Mouse (Mus musculus) heart, adult 2 months (tissue): Measurements from ENCODE around the gene Gm10645. TPM values are rescaled to one million over a fixed set of nuclear protein-coding genes. Genes with fewer than 3 reads are reported as not detected.

Experiments
- DNase-seq, 2 experiments: peaks; one replicate each; pipeline ENCODE4 v3.0.0; 2021
- H3K27ac ChIP-seq: fragments of 200-600 bp; 2 replicates; pipeline ENCODE4 v1.8.1; 2022
- H3K27me3 ChIP-seq: fragments of 200-500 bp; 2 replicates; pipeline ENCODE4 v1.6.1; 2012; ENCODE audit warnings: mild to moderate bottlenecking, low read length, inconsistent platforms, mixed read lengths; ENCODE audit not compliant: control insufficient read depth, insufficient read depth
- H3K36me3 ChIP-seq: fragments of 200-500 bp; 2 replicates; pipeline ENCODE4 v1.6.1; 2012; ENCODE audit warnings: low read length, inconsistent platforms; ENCODE audit not compliant: control insufficient read depth, insufficient read depth
- H3K4me1 ChIP-seq: fragments of 200-500 bp; 2 replicates; pipeline ENCODE4 v1.6.1; 2011; ENCODE audit warnings: low read length; ENCODE audit not compliant: control insufficient read depth, insufficient read depth
- H3K4me3 ChIP-seq: fragments of 200-600 bp; 2 replicates; pipeline ENCODE4 v1.8.1; 2022
- H3K79me2 ChIP-seq: fragments of 200-500 bp; replicated peaks from 2 replicates; pipeline ENCODE4 v1.6.1; 2012; ENCODE audit warnings: mild to moderate bottlenecking, inconsistent platforms, low read length, moderate library complexity, mixed read lengths; ENCODE audit not compliant: control insufficient read depth, insufficient read depth
- H3K9ac ChIP-seq: fragments of 200-500 bp; 2 replicates; pipeline ENCODE4 v1.6.1; 2012; ENCODE audit warnings: low read depth, mild to moderate bottlenecking, control low read depth, inconsistent platforms, low read length, mixed read lengths
- CTCF ChIP-seq: fragments of 200-600 bp; IDR thresholded peaks from 2 replicates; pipeline ENCODE4 v1.8.1; 2022; ENCODE audit warnings: antibody characterized with exemption, mild to moderate bottlenecking, moderate library complexity
- EP300 ChIP-seq: fragments of 200-500 bp; IDR thresholded peaks from 2 replicates; pipeline ENCODE4 v1.6.1; 2011; ENCODE audit warnings: low read depth, low read length, control low read depth; ENCODE audit not compliant: insufficient read depth
- POLR2A ChIP-seq: fragments of 200-500 bp; IDR thresholded peaks from 2 replicates; pipeline ENCODE4 v1.6.1; 2011; ENCODE audit warnings: mild to moderate bottlenecking, low read depth, low read length, control low read depth; ENCODE audit not compliant: insufficient read depth
- WGBS: fragments of 180-500 bp; shearing (Covaris S2); methylation state at CpG from one replicate; pipeline ENCODE4 v1.1.7; 2018; 5-methylcytosine and 5-hydroxymethylcytosine counted together
- intact Hi-C: fragments of 180-260 bp; cut with DNase I; formaldehyde crosslinking; loops from one replicate; pipeline ENCODE4 v1.15.1; 2025
- polyA plus RNA-seq: library from polyadenylated mRNA; depleted of rRNA; stranded (reverse); fragments of >200 nt; gene quantifications from 2 replicates; pipeline ENCODE4 v1.2.3, GENCODE M21; 2012
- total RNA-seq, 2 experiments: library from RNA; stranded (reverse); gene quantifications; 2 replicates each; pipeline ENCODE4 v1.2.3; 2021

Gm10645 gene
- total and polyA plus RNA-seq, 3 experiments, result 0.20 to 0.29 TPM; not detected in 1

DNA sequence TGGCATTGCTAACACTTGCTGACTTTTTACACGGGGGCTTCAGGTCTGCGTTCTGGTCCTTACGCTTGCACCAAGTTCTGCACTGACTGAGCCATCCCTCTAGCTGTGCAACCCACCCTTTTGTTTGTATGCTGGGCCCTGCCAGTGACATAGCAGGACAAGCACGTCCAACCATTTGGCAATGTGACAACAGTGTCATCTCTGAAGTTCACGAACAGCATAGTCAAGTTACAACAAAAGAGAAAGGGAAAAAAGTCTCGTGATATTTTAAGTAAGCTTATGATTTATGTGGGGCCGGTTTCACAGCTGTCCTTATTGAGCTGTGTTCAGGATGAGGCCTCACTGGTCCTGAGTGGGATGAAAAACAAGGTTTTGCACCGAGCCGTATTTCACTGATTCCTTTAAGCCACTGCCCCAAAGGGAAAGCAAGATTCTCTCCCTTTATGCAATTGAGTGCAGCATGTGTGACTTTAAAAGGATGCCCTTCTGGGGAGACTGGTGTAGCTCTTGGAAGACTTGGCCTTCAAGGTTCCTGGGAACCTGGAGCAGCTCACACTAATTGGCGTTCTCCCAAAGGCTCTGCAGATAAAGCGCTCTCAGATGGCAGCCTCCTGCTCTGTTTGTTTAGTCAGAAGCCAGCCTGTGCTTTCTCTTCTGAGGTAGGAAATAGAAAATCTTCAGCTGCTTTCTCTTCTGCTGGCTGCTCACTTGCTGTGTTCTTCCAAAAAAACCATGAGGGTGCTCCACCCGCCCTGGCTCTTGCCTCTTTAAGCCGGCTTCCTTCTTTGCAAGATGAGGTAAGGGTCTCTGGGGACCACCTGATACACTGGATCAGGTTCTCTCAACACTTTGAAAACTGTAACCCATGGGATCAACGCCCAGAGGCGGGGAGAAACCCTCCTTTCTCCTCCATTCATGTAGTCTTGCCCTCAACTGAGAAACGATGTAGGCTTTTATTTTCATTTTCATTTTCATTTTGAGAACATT lies 34.5 kb upstream of the Gm10645 start:
- DNase-seq, result peak; percentile 28 to 54

GRCm38 (mm10) chr8:83199715-83200114 lies 33.7 kb upstream of the Gm10645 start:
- 75% methylated on average over 8 of the region's 8 CpGs for WGBS
- no peak for DNase-seq
- Histone ChIP-seq H3K36me3 (no peaks in the 10 kb centered on the region), H3K79me2 (no peaks in the 10 kb centered on the region), H3K27me3 (no peaks in the 10 kb centered on the region), H3K27ac (no peak overlapping the region), H3K4me3 (no peak overlapping the region), H3K4me1 (peaks cover 9% of the 10 kb centered on the region), H3K9ac (no peak overlapping the region)
- intact Hi-C loops, result no loop called here
- TF ChIP-seq CTCF (no peak), EP300 (no peak), POLR2A (no peak)

More for the DNA sequence above, 34.5 kb upstream of the Gm10645 start:
- no peaks in the 10 kb centered on the region for H3K79me2 ChIP-seq
- TF ChIP-seq EP300 (no peak), CTCF (no peak)
- peak overlapping the region; percentile 31 for H3K27ac ChIP-seq
- 37% methylated on average over 16 of the region's 16 CpGs for WGBS
- no peaks in the 10 kb centered on the region for H3K36me3 ChIP-seq
- H3K4me3 ChIP-seq, result peak overlapping the region; percentile 4; the same call in 1 of the 2 replicates
- H3K4me1 ChIP-seq, result peaks cover 9% of the 10 kb centered on the region
- peak overlapping the region; percentile 44; the same call in 1 of the 2 replicates for H3K9ac ChIP-seq
- intact Hi-C loops, result no loop called here
- no peaks in the 10 kb centered on the region for H3K27me3 ChIP-seq

GRCm38 (mm10) chr8:83196088-83196487 lies 30.1 kb upstream of the Gm10645 start:
- no peak for TF ChIP-seq EP300
- no peak for TF ChIP-seq POLR2A
- TF ChIP-seq CTCF, result no peak
- Histone ChIP-seq H3K79me2 (no peaks in the 10 kb centered on the region), H3K27me3 (no peaks in the 10 kb centered on the region), H3K4me1 (peaks cover 6% of the 10 kb centered on the region), H3K36me3 (no peaks in the 10 kb centered on the region), H3K4me3 (no peak overlapping the region), H3K27ac (no peak overlapping the region), H3K9ac (no peak overlapping the region)
- intact Hi-C loops, result no loop called here
- 86% methylated on average over 6 of the region's 6 CpGs for WGBS
- DNase-seq, result no peak

- Histone ChIP-seq H3K79me2 (no peaks in the 10 kb centered on the region), H3K27me3 (no peaks in the 10 kb centered on the region), H3K4me3 (no peak overlapping the region), H3K36me3 (no peaks in the 10 kb centered on the region), H3K4me1 (no peaks in the 10 kb centered on the region), H3K9ac (no peak overlapping the region), H3K27ac (no peak overlapping the region)
- no peak for DNase-seq
- WGBS, result 70% methylated on average over 4 of the region's 4 CpGs
- TF ChIP-seq EP300 (no peak), POLR2A (no peak), CTCF (no peak)
- intact Hi-C loops, result no loop called here
Measured at GRCm38 (mm10) chr8:83189538-83190095, 23.6 kb upstream of the Gm10645 start.

- H3K4me1 ChIP-seq, result no peaks in the 10 kb centered on the region
- no peaks in the 10 kb centered on the region for H3K27me3 ChIP-seq
- no peak overlapping the region for H3K9ac ChIP-seq
- intact Hi-C loops, result no loop called here
- H3K27ac ChIP-seq, result no peak overlapping the region
- TF ChIP-seq CTCF (no peak), POLR2A (no peak), EP300 (no peak)
- H3K36me3 ChIP-seq, result no peaks in the 10 kb centered on the region
- no peak overlapping the region for H3K4me3 ChIP-seq
- 91% methylated on average over 10 of the region's 10 CpGs for WGBS
- DNase-seq, result no peak
- H3K79me2 ChIP-seq, result no peaks in the 10 kb centered on the region
Measured at GRCm38 (mm10) chr8:83187363-83187962, 21.5 kb upstream of the Gm10645 start.

DNA sequence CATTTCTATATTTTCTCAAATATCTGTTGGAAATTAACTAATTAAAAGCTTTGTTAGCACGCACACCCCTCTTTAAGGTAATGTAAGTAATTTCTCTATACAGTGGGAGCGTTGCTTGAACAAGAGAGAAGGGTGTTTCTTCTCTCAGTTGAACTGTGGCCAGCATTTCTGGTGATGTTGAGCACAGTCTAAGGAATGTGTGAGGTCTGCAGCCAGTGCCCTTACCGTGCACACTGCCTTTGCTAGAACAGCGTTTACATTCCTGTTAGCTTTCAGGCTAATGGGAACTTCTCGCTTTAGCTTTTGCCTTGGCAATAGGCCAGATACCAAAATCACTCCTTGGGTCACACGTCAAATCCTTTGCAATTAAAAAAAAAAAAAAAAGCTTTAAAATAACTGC lies 20.4 kb upstream of the Gm10645 start:
- intact Hi-C loops, result no loop called here
- Histone ChIP-seq H3K9ac (no peak overlapping the region), H3K4me1 (no peaks in the 10 kb centered on the region), H3K27ac (no peak overlapping the region), H3K4me3 (no peak overlapping the region), H3K79me2 (no peaks in the 10 kb centered on the region), H3K27me3 (no peaks in the 10 kb centered on the region), H3K36me3 (no peaks in the 10 kb centered on the region)
- WGBS, result 51% methylated on average over 6 of the region's 6 CpGs
- no peak for TF ChIP-seq POLR2A
- TF ChIP-seq CTCF, result no peak
- no peak for TF ChIP-seq EP300
- DNase-seq, result no peak
